Mouse (Mus musculus): ENCODE results near the gene Chchd5.

DNA sequence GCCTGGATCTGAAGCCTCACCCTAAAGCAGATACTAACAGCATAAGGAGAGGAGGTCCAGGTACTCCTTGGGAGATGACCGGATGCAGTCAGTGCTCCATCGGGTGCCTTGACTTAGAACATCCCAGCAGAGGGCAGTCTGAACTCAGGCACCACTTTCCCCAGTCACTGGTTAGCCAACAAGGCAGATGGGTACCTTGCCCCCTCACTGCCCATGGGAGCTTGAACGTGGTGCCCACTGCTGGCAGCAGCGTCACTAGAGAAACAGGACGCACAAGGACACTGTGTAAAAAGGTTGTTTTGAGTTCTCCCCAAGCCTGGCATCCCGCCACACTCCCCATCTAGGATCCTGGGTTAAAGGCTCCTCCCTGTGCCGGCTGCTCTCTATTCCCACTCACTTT lies 45.0 kb downstream of the Chchd5 start:
- TF ChIP-seq POLR2A (IDR thresholded peaks at IDR 0.05; ENCODE audit: borderline replicate concordance, control insufficient read depth, low read depth, low read length), result no peak
- peak; percentile 91 for TF ChIP-seq CTCF (IDR thresholded peaks at IDR 0.05; ENCODE audit: control insufficient read depth, insufficient read depth, low read length)

All from bone marrow, adult 2 months (tissue).